Mouse (Mus musculus): ENCODE measurements around the gene Thsd7a.

Gene Thsd7a

GRCm38 (mm10) chr6:12393574-12394380 lies 355.4 kb downstream of the Thsd7a start:
- no peak for DNase-seq (ENCODE audit: low read depth, low spot score)

DNA sequence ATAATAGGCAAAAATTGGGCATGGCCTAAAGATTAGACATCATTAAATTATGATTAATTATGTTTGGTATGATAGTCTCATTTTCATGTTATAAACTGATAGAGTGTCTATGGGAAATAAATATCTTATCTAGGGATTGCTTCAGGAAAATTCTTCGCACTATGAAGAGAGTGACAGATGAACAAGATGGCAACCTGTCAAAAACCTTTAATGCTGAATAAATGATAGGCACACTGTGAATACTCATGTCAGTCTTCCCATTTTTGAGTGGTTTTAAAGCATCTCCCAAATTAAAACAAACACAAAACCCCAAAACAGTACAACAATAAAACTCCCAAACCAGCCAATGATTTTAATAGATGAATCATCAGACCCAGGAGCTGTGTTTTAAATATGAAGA lies 362.5 kb downstream of the Thsd7a start:
- DNase-seq (ENCODE audit: low read depth, low spot score): no peak

DNA sequence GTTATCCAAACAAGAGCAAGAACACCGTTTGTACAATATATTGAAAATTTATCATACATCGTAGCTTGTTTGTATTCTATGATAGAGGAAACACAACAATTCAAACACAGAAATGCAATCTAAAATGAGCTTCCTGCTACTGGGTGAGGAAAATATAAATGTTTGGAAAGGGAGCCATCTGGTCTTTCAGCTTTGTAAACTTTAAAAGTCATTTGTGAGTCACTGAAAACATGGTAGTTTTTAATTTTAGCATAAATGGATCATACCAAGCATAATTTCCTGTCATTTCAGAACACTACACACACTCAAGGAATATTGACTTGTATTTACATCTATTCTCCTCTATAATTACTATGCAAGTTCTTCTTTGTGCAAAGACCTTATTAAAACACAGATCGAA lies 363.6 kb downstream of the Thsd7a start:
- no peak for DNase-seq (ENCODE audit: low read depth, low spot score)

DNA sequence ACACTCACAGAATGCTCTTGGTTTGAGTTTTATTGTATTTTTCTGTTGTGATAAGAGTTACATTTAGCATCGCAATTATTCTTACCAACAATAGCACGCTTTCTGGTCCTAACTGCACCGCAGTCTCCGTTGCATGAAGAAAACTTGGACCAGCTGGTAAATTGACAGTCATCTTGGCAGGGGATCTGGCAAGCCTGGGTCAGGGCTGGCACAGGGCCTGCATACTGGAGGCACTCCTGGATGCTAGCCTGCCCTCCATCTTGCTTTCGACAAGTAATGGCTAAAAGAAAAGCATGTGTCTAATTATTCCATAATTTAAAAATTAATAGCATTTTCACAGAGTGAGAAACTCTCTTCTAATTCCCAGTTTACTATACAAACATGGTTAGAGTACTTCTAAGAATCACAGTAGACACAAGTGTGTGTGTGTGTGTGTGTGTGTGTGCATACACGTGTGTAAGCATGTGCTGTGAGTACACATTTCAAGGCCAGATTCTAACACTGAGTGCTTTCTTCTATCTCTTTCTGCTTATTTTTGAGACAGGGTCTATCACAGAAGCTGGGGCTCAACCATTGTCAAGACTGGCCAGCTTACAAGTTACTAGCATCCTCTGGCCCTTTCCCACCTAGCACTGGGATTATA lies 368.0 kb downstream of the Thsd7a start:
- DNase-seq (ENCODE audit: low read depth, low spot score): no peak

GRCm38 (mm10) chr6:12380717-12381116 lies 368.5 kb downstream of the Thsd7a start:
- no peak for DNase-seq (ENCODE audit: low read depth, low spot score)

DNA sequence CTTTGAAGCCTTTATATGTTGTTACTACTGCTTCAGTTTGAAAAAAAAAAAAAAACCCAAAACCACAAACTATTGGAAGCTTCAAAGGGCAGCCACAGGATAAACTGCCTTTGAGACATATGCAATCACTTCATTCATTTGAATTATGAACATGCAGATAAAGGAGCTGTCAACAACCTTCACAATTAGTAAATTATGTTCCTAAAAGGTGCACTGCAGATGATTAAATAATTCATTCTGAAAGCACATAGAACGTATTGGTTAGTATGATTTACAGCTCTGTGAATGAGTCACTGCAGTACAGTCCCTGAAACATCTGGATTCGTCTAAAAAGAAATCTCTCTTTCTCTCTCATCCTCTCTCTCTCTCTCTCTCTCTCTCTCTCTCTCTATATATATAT lies 390.5 kb downstream of the Thsd7a start:
- no peak for DNase-seq (ENCODE audit: low read depth, low spot score)

DNA sequence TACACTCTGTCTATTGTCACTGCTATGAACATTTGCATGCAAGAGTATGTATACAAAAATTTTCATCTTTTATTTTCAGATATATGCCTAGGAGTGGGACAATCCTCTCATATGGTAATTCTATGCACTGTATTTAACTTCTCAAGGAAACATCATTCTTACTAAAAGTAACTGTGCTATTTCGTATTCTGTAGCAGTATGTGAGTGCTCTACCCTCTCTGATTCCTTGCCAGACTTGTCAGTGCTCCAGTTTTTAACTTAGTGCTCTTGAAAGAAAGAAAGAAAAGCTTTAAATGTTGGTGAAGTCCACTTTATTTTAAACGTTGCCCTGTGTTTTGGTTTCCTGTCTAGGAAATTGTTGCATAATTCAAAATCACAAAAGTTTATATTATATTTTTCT lies 395.6 kb downstream of the Thsd7a start:
- no peak for DNase-seq (ENCODE audit: low read depth, low spot score)

DNA sequence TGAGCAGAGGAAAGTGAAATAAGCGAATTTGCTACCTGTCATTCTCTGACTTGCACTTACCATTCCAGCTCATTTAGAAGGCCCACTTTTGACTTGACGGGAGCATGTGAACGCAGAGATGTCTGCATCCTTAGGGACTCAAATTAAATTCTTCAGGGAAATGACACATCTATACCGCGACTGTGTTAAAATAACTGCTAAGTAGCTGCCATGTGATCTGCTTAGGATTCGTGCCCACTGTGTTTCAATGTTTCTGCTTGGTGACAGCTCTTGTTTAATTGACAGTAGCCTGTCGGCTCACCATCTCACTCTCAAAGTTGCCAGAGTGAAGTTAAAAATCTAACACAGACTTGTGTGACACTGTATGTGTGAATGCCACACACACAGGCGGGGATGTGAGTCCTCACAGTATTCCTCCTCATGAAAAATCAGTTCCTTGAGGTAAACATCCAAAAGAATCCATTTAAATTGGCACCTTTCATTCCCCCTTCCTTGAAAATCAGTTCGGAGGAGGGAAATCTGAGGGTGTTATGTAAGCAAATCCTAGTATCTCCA lies 397.0 kb downstream of the Thsd7a start:
- no peak for DNase-seq (ENCODE audit: low read depth, low spot score)

GRCm38 (mm10) chr6:12350753-12351152 lies 398.5 kb downstream of the Thsd7a start:
- no peak for DNase-seq (ENCODE audit: low read depth, low spot score)

- no peak for DNase-seq (ENCODE audit: low read depth, low spot score)
Measured at GRCm38 (mm10) chr6:12349105-12349759, 400.0 kb downstream of the Thsd7a start.

- DNase-seq (ENCODE audit: low read depth, low spot score): no peak
Measured at GRCm38 (mm10) chr6:12348667-12349066, 400.5 kb downstream of the Thsd7a start.

DNA sequence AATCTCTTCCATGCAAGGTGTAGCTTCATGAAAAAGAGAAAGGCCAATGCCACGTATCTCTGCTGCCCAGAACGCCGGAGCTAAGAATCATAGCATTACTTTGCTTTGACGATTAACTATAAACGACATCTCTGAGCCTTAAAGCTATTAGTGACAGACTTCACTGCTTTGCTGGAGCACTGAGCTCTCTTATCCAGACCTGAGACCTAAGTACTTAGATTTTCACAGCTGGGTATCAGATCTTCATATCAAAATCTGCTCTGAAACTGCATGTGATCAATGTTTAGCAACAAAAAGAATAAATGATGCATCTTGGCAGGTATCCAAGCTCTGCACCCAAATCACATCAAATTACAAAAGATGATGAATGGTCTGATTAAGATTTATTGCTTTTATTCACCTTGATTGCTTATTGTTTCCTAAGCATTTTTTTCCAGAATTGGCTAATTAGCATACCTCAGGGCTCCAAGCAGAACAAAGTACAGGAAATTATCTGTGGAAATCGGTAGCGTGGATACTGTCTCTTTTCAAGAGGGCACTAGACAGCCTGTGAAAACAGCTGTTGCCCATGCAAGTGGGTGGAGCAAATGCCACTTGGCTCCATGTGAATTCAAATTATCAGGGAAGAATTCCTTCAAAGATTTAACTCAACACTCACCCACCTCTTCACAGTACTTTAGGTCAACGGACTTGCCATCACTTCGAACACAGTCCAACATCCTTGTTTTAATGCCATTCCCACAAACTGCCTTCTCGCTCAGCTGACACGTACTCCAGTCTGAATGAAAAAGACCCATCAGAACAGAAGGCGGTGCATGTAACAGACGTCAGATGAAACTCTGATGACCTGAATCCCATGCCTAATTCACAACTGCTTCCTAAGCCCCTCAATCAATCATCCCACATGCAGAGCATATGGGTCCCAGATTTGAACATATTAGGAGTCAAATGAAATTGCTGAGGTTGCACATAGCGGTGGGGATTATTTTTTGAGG lies 412.3 kb downstream of the Thsd7a start:
- DNase-seq (ENCODE audit: low read depth, low spot score): no peak

- no peak for DNase-seq (ENCODE audit: low read depth, low spot score)
Measured at GRCm38 (mm10) chr6:12315070-12315909, 433.9 kb downstream of the Thsd7a start.

DNA sequence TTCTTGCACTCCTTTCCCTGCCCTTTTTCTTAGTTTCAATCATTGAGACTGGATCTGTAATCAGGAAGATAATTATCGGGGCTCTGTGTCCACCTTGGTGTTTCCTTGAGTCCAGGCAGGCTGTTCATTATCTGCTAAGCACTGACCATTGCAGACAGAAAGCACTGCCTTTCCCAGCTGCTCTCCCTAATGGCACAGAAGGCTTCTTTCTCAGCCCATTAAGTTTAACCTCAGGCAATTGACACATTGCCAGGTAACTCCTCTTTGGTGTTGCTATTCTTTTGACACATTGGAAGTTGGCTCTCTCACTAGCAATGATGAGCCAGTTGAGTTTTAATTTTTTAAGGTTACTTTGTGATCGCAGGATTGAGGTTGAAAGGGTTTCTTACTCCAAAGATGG lies 441.7 kb downstream of the Thsd7a start:
- no peak for DNase-seq (ENCODE audit: low read depth, low spot score)

DNA sequence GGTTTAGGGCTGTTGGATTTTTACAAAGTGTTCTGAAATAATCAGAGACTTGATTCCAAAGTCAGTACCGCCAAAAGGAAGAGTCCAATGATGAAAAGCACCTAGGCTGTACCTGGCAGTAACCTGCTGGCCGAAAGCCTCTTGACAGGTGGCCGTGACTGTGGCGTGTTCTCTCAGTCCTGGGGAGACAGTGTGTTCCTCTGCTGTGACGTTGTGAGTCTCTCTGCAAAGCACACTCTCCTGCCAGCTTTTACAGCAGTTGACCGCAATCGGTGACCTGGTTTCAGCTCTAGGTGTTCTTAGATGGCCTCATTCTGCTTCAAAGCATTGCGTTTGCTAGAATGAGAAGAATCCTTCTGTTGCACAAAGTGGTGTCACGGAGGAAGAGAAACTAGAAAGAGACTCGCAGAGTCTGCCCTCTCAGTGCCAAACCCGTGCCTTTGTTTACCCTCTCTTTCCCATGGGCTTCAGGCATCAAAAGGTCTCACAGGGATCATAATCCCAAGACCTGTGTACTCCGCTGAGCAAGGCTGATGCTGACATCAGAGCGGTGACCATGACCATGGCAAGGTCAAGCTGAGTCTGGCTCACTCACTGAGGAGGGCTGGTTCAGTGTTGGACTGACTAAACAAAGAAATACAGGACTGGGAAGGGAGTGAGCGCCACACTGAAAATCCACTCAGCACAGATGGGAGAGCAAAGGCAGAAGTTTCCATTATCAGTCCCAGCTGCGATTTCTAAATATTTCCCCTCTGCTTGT lies 486.4 kb downstream of the Thsd7a start:
- DNase-seq (ENCODE audit: low read depth, low spot score): no peak

All from c-Kit-negative CD71-positive TER-119-positive erythroid progenitor cells, embryonic 14.5 days (primary cell).